Mouse (Mus musculus) lung, adult 2 months (tissue): ENCODE measurements around the gene Acox3. TPM values are rescaled to one million over a fixed set of nuclear protein-coding genes. Genes with fewer than 3 reads are reported as not detected.

Experiments used
- DNase-seq: peaks from one replicate; pipeline ENCODE4 v3.0.0; 2022
- H3K4me1 ChIP-seq: fragments of 200-500 bp; 2 replicates; pipeline ENCODE4 v1.6.1; 2011; ENCODE audit warnings: low read length; ENCODE audit not compliant: control insufficient read depth, insufficient read depth
- H3K4me3 ChIP-seq: fragments of 200-500 bp; replicated peaks from 2 replicates; pipeline ENCODE3; 2011; ENCODE audit warnings: low read depth, mild to moderate bottlenecking, control low read depth, low read length; ENCODE audit errors: extremely low read depth
- CTCF ChIP-seq: fragments of 200-500 bp; IDR thresholded peaks from 2 replicates; pipeline ENCODE4 v1.5.1; 2011; ENCODE audit warnings: mild to moderate bottlenecking, low read length, control low read depth; ENCODE audit not compliant: insufficient read depth
- POLR2A ChIP-seq: fragments of 200-500 bp; IDR thresholded peaks from 2 replicates; pipeline ENCODE4 v1.6.1; 2011; ENCODE audit warnings: low read depth, mild to moderate bottlenecking, control low read depth, low read length, borderline replicate concordance; ENCODE audit errors: extremely low read depth
- WGBS: fragments of 180-500 bp; shearing (Covaris S2); methylation state at CpG from one replicate; pipeline ENCODE4 v1.1.7; 2018; 5-methylcytosine and 5-hydroxymethylcytosine counted together
- polyA plus RNA-seq: library from polyadenylated mRNA; depleted of rRNA; stranded (reverse); fragments of >200 nt; gene quantifications from 2 replicates; pipeline ENCODE4 v1.2.3, GENCODE M21; 2012

Acox3 gene
- polyA plus RNA-seq, 1 experiment = 53.8 TPM

GRCm38 (mm10) chr5:35594768-35595167 is 11.9 kb downstream of the Acox3 start:
- WGBS = 95% methylated on average over 4 of the region's 4 CpGs
- DNase-seq = no peak
- no peak overlapping the region for H3K4me3 ChIP-seq
- TF ChIP-seq CTCF (no peak), POLR2A (no peak)
- peaks cover 5% of the 10 kb centered on the region; the same call in 1 of the 2 replicates for H3K4me1 ChIP-seq

GRCm38 (mm10) chr5:35595706-35596105 is 12.9 kb downstream of the Acox3 start:
- Histone ChIP-seq H3K4me3 (no peak overlapping the region), H3K4me1 (peaks cover 5% of the 10 kb centered on the region; the same call in 1 of the 2 replicates)
- peak; percentile 72 for DNase-seq
- WGBS = 18% methylated on average over 4 of the region's 4 CpGs
- TF ChIP-seq POLR2A (no peak), CTCF (peak; percentile 100)

GRCm38 (mm10) chr5:35596169-35597160 is 13.6 kb downstream of the Acox3 start:
- TF ChIP-seq CTCF = no peak
- no peak for TF ChIP-seq POLR2A
- Histone ChIP-seq H3K4me3 (no peak overlapping the region), H3K4me1 (peaks cover 5% of the 10 kb centered on the region; the same call in 1 of the 2 replicates)
- DNase-seq = peak; percentile 45
- WGBS = 62% methylated on average over 18 of the region's 18 CpGs

- DNase-seq = no peak
- WGBS = 78% methylated on average over 11 of the region's 11 CpGs
- no peak overlapping the region for H3K4me3 ChIP-seq
- no peak for TF ChIP-seq CTCF
- no peak for TF ChIP-seq POLR2A
- peaks cover 5% of the 10 kb centered on the region; the same call in 1 of the 2 replicates for H3K4me1 ChIP-seq
Measured at GRCm38 (mm10) chr5:35600233-35600632, 17.4 kb downstream of the Acox3 start.

- no peak for TF ChIP-seq POLR2A
- no peak for TF ChIP-seq CTCF
- Histone ChIP-seq H3K4me3 (no peak overlapping the region), H3K4me1 (no peaks in the 10 kb centered on the region)
- DNase-seq = no peak
- 84% methylated on average over 8 of the region's 8 CpGs for WGBS
Measured at GRCm38 (mm10) chr5:35601526-35601925, 18.7 kb downstream of the Acox3 start.

DNA sequence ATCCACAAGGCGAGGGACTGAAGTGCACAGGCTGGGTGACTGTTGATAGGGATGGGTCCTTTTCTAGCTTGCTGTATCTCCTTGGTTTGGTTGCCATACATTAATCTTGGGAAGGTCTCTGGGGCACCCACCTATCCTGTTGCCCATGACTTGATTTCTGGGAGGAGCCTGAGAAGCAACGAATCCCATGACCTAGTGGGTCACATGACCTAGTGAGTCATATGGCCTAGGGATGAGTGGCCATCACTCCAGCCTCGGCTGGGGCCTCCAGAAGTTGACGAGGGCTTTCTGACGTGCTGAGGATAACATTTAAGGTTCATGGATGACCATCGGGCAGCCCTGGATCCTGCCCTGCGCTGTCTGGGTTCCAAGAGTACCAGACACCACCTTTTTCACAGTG is 22.5 kb downstream of the Acox3 start:
- no peak for DNase-seq
- WGBS = 82% methylated on average over 7 of the region's 7 CpGs
- TF ChIP-seq POLR2A (no peak), CTCF (no peak)

GRCm38 (mm10) chr5:35606800-35607199 is 24.0 kb downstream of the Acox3 start:
- Histone ChIP-seq H3K4me3 (no peak overlapping the region), H3K4me1 (no peaks in the 10 kb centered on the region)
- TF ChIP-seq CTCF = no peak
- TF ChIP-seq POLR2A = no peak
- no peak for DNase-seq
- WGBS = 95% methylated on average over 7 of the region's 7 CpGs

More for the DNA sequence above, 22.5 kb downstream of the Acox3 start:
- H3K4me1 ChIP-seq = no peaks in the 10 kb centered on the region
- no peak overlapping the region for H3K4me3 ChIP-seq

DNA sequence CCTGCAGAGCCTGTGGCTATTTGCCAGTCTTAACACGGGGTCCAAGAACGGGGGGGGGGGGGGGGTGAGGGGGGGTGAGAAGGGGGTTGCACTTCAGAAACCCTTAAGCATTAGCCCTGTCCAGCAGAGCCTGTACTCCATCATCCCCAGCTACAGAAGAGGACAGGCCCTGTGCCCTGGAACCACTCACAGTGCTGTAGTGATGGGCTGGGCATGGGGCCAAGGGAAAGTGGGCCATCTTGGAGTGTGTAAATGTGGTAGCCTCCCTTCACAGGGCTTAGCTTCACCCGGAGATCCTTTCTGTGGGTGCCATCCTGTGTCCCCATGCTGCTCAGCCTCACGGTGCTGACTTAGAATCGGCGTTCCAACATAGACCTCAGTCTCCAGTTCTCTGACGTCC is 24.9 kb downstream of the Acox3 start:
- WGBS = 57% methylated on average over 7 of the region's 7 CpGs
- DNase-seq = no peak
- Histone ChIP-seq H3K4me3 (no peak overlapping the region), H3K4me1 (no peaks in the 10 kb centered on the region)
- TF ChIP-seq POLR2A = no peak
- TF ChIP-seq CTCF = no peak

GRCm38 (mm10) chr5:35608559-35608958 is 25.7 kb downstream of the Acox3 start:
- no peak for DNase-seq
- H3K4me1 ChIP-seq = no peaks in the 10 kb centered on the region
- H3K4me3 ChIP-seq = no peak overlapping the region
- TF ChIP-seq CTCF (no peak), POLR2A (no peak)
- 76% methylated on average over 5 of the region's 5 CpGs for WGBS

DNA sequence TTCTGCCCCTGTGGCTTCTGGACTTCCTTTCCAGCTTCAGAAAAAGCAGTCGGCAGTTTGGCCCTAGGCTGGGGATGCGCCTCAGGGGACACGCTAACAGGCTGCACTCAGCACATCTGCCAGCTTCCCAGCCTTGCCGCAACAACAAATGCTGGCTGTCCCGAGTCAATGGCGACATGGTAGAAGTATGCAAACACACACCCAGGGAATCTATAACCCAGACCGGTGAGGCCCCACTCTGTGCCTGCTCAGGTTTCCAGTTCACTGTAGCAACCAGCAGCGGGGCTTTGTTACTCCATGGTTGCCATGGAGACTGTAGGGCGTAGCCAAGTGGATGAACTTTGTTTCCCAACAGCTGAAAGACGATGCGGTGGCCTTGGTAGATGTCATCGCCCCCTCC is 26.5 kb downstream of the Acox3 start:
- WGBS = 38% methylated on average over 12 of the region's 12 CpGs
- TF ChIP-seq CTCF = no peak
- TF ChIP-seq POLR2A = no peak
- Histone ChIP-seq H3K4me1 (no peaks in the 10 kb centered on the region), H3K4me3 (no peak overlapping the region)
- no peak for DNase-seq
